Mouse (Mus musculus) stomach, postnatal 0 days (tissue): ENCODE measurements at regions not wholly inside any gene's neighbourhood (a gene's known extent, or its start where the extent isn't known, plus 50 kb on each side); places are given as distances from the start of the nearest gene placed in this dataset.
A peak's percentile ranks its signal among the peaks of the same experiment; 100 is the strongest.

Experiments
- CTCF ChIP-seq: IDR thresholded peaks from 2 replicates; pipeline ENCODE4 v1.5.1; 2016; ENCODE audit warnings: antibody characterized with exemption, low read depth, mild to moderate bottlenecking, moderate library complexity
- EP300 ChIP-seq: optimal IDR thresholded peaks from 2 replicates; pipeline ENCODE3; 2016; ENCODE audit warnings: antibody characterized with exemption

GRCm38 (mm10) chr4:35417866-35418265 lies 191.9 kb upstream of the C9orf72 start:
- peak; percentile 75 for TF ChIP-seq CTCF
- no peak for TF ChIP-seq EP300
